Mouse (Mus musculus) intestine, embryonic 14.5 days (tissue): ENCODE data around the gene Rusc1. TPM values are rescaled to one million over a fixed set of nuclear protein-coding genes. Genes with fewer than 3 reads are reported as not detected.

Experiments used
- ATAC-seq: fragments of 200-750 bp; cut with Nextera tagmentation; replicated peaks from 2 replicates; pipeline ENCODE4 v1.8.0; 2017; ENCODE audit warnings: low read depth, moderate number of reproducible peaks, moderate TSS enrichment, moderate library complexity; ENCODE audit not compliant: low FRiP score, low TSS enrichment
- DNase-seq: peaks from one replicate; pipeline ENCODE4 v3.0.0-alpha.2; 2018; ENCODE audit warnings: low spot score
- H3K27ac ChIP-seq: fragments of 300-500 bp; sonication (generic); 2 replicates; pipeline ENCODE4 v1.5.1; 2014; ENCODE audit warnings: low read depth, mild to moderate bottlenecking, control low read depth
- H3K27me3 ChIP-seq: fragments of 300-500 bp; sonication (generic); replicated peaks from 2 replicates; pipeline ENCODE4 v1.6.1; 2014; ENCODE audit warnings: low read length, control low read depth; ENCODE audit not compliant: control insufficient read depth, insufficient read depth
- H3K36me3 ChIP-seq: fragments of 300-500 bp; sonication (generic); 2 replicates; pipeline ENCODE4 v1.6.1; 2014; ENCODE audit warnings: low read length, control low read depth; ENCODE audit not compliant: control insufficient read depth, insufficient read depth
- H3K4me1 ChIP-seq: fragments of 300-500 bp; sonication (generic); replicated peaks from 2 replicates; pipeline ENCODE4 v1.6.1; 2014; ENCODE audit warnings: low read length, control low read depth, mixed read lengths; ENCODE audit not compliant: control insufficient read depth, insufficient read depth
- H3K4me2 ChIP-seq: fragments of 300-500 bp; sonication (generic); 2 replicates; pipeline ENCODE4 v1.6.1; 2014; ENCODE audit warnings: low read length
- H3K4me3 ChIP-seq: fragments of 300-500 bp; sonication (generic); 2 replicates; pipeline ENCODE4 v1.5.1; 2014; ENCODE audit warnings: low read depth, low read length, control low read depth, mixed read lengths
- H3K9ac ChIP-seq: fragments of 300-500 bp; sonication (generic); 2 replicates; pipeline ENCODE4 v1.6.1; 2014; ENCODE audit warnings: mild to moderate bottlenecking, low read length
- H3K9me3 ChIP-seq: fragments of 300-500 bp; sonication (generic); 2 replicates; pipeline ENCODE4 v1.6.1; 2016; ENCODE audit warnings: low read length, control low read depth; ENCODE audit not compliant: control insufficient read depth
- WGBS: fragments of 180-500 bp; shearing (Covaris S2); extraction: QIAGEN DNeasy Blood & Tissue Kit; methylation state at CpG from one replicate; pipeline ENCODE4 v1.1.7; 2014; 5-methylcytosine and 5-hydroxymethylcytosine counted together
- polyA plus RNA-seq: library from polyadenylated mRNA; unstranded; fragments of >200 nt; fragmentation: Nextera tagmentation; extraction: Ambion mirVana; gene quantifications from 2 replicates; pipeline ENCODE4 v1.2.1, GENCODE M21; 2014

Gene Rusc1
- polyA plus RNA-seq, 1 experiment from 2014 or later = 22.2 TPM

GRCm38 (mm10) chr3:89067265-89067664 is 25.8 kb downstream of the Rusc1 start:
- no peaks in the 10 kb centered on the region for H3K4me1 ChIP-seq
- H3K9me3 ChIP-seq = no peaks in the 10 kb centered on the region
- no peak overlapping the region for H3K9ac ChIP-seq
- no peak overlapping the region for H3K27ac ChIP-seq
- ATAC-seq = no peak
- no peak overlapping the region for H3K4me3 ChIP-seq
- peaks cover 97% of the 10 kb centered on the region for H3K36me3 ChIP-seq
- DNase-seq = no peak
- H3K27me3 ChIP-seq = no peaks in the 10 kb centered on the region
- no peak overlapping the region for H3K4me2 ChIP-seq

- no peaks in the 10 kb centered on the region for H3K4me1 ChIP-seq
- H3K27me3 ChIP-seq = no peaks in the 10 kb centered on the region
- WGBS = 79% methylated on average over 3 of the region's 3 CpGs
- H3K9me3 ChIP-seq = no peaks in the 10 kb centered on the region
- H3K9ac ChIP-seq = no peak overlapping the region
- DNase-seq (no peak), ATAC-seq (no peak)
- no peak overlapping the region for H3K27ac ChIP-seq
- no peak overlapping the region for H3K4me3 ChIP-seq
- peaks cover 95% of the 10 kb centered on the region for H3K36me3 ChIP-seq
- no peak overlapping the region for H3K4me2 ChIP-seq
These were observed 31.4 kb downstream of the Rusc1 start for GRCm38 (mm10) chr3:89061696-89062095.

GRCm38 (mm10) chr3:89058783-89059182 is 34.3 kb downstream of the Rusc1 start:
- Histone ChIP-seq H3K4me1 (no peaks in the 10 kb centered on the region), H3K27ac (no peak overlapping the region), H3K4me3 (no peak overlapping the region), H3K36me3 (peaks cover 97% of the 10 kb centered on the region), H3K9ac (no peak overlapping the region), H3K4me2 (no peak overlapping the region), H3K27me3 (no peaks in the 10 kb centered on the region), H3K9me3 (no peaks in the 10 kb centered on the region)
- WGBS = 84% methylated on average over 3 of the region's 3 CpGs
- ATAC-seq (no peak), DNase-seq (no peak)

GRCm38 (mm10) chr3:89058361-89058760 is 34.8 kb downstream of the Rusc1 start:
- Histone ChIP-seq H3K9me3 (no peaks in the 10 kb centered on the region), H3K4me1 (no peaks in the 10 kb centered on the region), H3K4me3 (no peak overlapping the region), H3K27ac (no peak overlapping the region), H3K27me3 (no peaks in the 10 kb centered on the region), H3K4me2 (no peak overlapping the region), H3K36me3 (peaks cover 97% of the 10 kb centered on the region), H3K9ac (no peak overlapping the region)
- ATAC-seq (no peak), DNase-seq (no peak)
- WGBS = 95% methylated on average over 9 of the region's 9 CpGs

GRCm38 (mm10) chr3:89043359-89043758 is 49.8 kb downstream of the Rusc1 start:
- no peak for ATAC-seq
- H3K36me3 ChIP-seq = peaks cover 92% of the 10 kb centered on the region
- 96% methylated on average over 4 of the region's 4 CpGs for WGBS

More at GRCm38 (mm10) chr3:89043359-89043758, 49.8 kb downstream of the Rusc1 start:
- no peak for DNase-seq
- Histone ChIP-seq H3K9me3 (no peaks in the 10 kb centered on the region), H3K27me3 (no peaks in the 10 kb centered on the region), H3K9ac (no peak overlapping the region), H3K4me3 (no peak overlapping the region), H3K4me2 (no peak overlapping the region), H3K4me1 (no peaks in the 10 kb centered on the region), H3K27ac (no peak overlapping the region)

Other genes with a start within 250 kb of the Rusc1 start
- 52.9 and 56.0 TPM in 2 replicates for gene Msto1, start 179.3 kb downstream of the Rusc1 start, polyA plus RNA-seq
- 21.5 and 23.1 TPM in 2 replicates for gene Ash1l, start 142.7 kb downstream of the Rusc1 start, polyA plus RNA-seq
- 150 and 155 TPM in 2 replicates for gene Dap3, start 142.1 kb downstream of the Rusc1 start, polyA plus RNA-seq
- 0.20 TPM in 1 of 2 replicates, not detected in the other for gene Gm43738, start 7.8 kb upstream of the Rusc1 start, polyA plus RNA-seq
- gene Fdps, start 8.6 kb upstream of the Rusc1 start, polyA plus RNA-seq = 352 and 412 TPM in 2 replicates
- gene Pklr, start 42.8 kb upstream of the Rusc1 start, polyA plus RNA-seq = 13.3 and 15.8 TPM in 2 replicates
- gene Hcn3, start 66.9 kb upstream of the Rusc1 start, polyA plus RNA-seq = 1.8 and 2.5 TPM in 2 replicates
- gene Clk2, start 71.5 kb upstream of the Rusc1 start, polyA plus RNA-seq = 24.9 and 25.3 TPM in 2 replicates
- 98.1 and 101 TPM in 2 replicates for gene Scamp3, start 84.2 kb upstream of the Rusc1 start, polyA plus RNA-seq
- 27.6 and 29.3 TPM in 2 replicates for gene Fam189b, start 89.8 kb upstream of the Rusc1 start, polyA plus RNA-seq
- gene Gba, start 109.6 kb upstream of the Rusc1 start, polyA plus RNA-seq = 39.2 and 41.0 TPM in 2 replicates
- gene Thbs3, start 121.9 kb upstream of the Rusc1 start, polyA plus RNA-seq = 19.2 and 19.4 TPM in 2 replicates
- 214 and 216 TPM in 2 replicates for gene Mtx1, start 133.8 kb upstream of the Rusc1 start, polyA plus RNA-seq
- gene Muc1, start 135.7 kb upstream of the Rusc1 start, polyA plus RNA-seq = 4.2 and 10.3 TPM in 2 replicates
- 331 and 346 TPM in 2 replicates for gene Krtcap2, start 152.7 kb upstream of the Rusc1 start, polyA plus RNA-seq
- 3.3 and 3.5 TPM in 2 replicates for gene Trim46, start 153.0 kb upstream of the Rusc1 start, polyA plus RNA-seq
- gene Dpm3, start 166.0 kb upstream of the Rusc1 start, polyA plus RNA-seq = 143 and 188 TPM in 2 replicates
- 64.7 and 66.5 TPM in 2 replicates for gene Slc50a1, start 177.3 kb upstream of the Rusc1 start, polyA plus RNA-seq
- 46.2 and 46.6 TPM in 2 replicates for gene Efna1, start 187.8 kb upstream of the Rusc1 start, polyA plus RNA-seq
- 13.2 and 15.3 TPM in 2 replicates for gene Efna3, start 229.7 kb upstream of the Rusc1 start, polyA plus RNA-seq
- gene Efna4, start 244.7 kb upstream of the Rusc1 start, polyA plus RNA-seq = 20.6 and 22.2 TPM in 2 replicates